Mouse (Mus musculus) heart, embryonic 14.5 days (tissue): Measurements from ENCODE around the gene Ttc28. TPM values are rescaled to one million over a fixed set of nuclear protein-coding genes. Genes with fewer than 3 reads are reported as not detected.

Experiments
- ATAC-seq: fragments of 200-750 bp; cut with Nextera tagmentation; 2 replicates; pipeline ENCODE4 v1.8.0; 2017; ENCODE audit warnings: low read depth, moderate TSS enrichment; ENCODE audit not compliant: insufficient number of reproducible peaks, insufficient read depth, low FRiP score
- H3K27ac ChIP-seq, 2 experiments: fragments of 200-500 bp in 1 of 2; fragments of 300-500 bp in 1 of 2; sonication (generic) in 1 of 2; replicated peaks in 1 of 2; 2 replicates each; pipeline ENCODE4 v1.5.1; 2012 to 2014; ENCODE audit warnings: low read depth in 2 of 2, low read length in 2 of 2, control low read depth in 1 of 2, mild to moderate bottlenecking in 1 of 2, mixed read lengths in 1 of 2; ENCODE audit not compliant: control insufficient read depth in 1 of 2, insufficient read depth in 1 of 2
- H3K27me3 ChIP-seq: fragments of 300-500 bp; sonication (generic); 2 replicates; pipeline ENCODE4 v1.6.1; 2014; ENCODE audit warnings: mild to moderate bottlenecking, low read length, control low read depth; ENCODE audit not compliant: control insufficient read depth, insufficient read depth
- H3K36me3 ChIP-seq: fragments of 300-500 bp; sonication (generic); 2 replicates; pipeline ENCODE4 v1.6.1; 2014; ENCODE audit warnings: mild to moderate bottlenecking, control low read depth, low read length, mixed read lengths; ENCODE audit not compliant: control insufficient read depth, insufficient read depth
- H3K4me1 ChIP-seq, 2 experiments: fragments of 200-500 bp in 1 of 2; fragments of 300-500 bp in 1 of 2; sonication (generic) in 1 of 2; 2 replicates each; pipeline ENCODE4 v1.6.1; 2012 to 2014; ENCODE audit warnings: low read length in 2 of 2, control low read depth in 1 of 2, mixed read lengths in 1 of 2; ENCODE audit not compliant: control insufficient read depth in 2 of 2, insufficient read depth in 2 of 2
- H3K4me2 ChIP-seq: fragments of 300-500 bp; sonication (generic); 2 replicates; pipeline ENCODE4 v1.6.1; 2014; ENCODE audit warnings: mild to moderate bottlenecking, low read length
- H3K4me3 ChIP-seq, 2 experiments: fragments of 200-500 bp in 1 of 2; fragments of 300-500 bp in 1 of 2; sonication (generic) in 1 of 2; 2 replicates each; pipeline ENCODE4 v1.5.1; 2012 to 2014; ENCODE audit warnings: low read length in 2 of 2, mild to moderate bottlenecking in 2 of 2, control low read depth in 1 of 2, low read depth in 1 of 2, moderate library complexity in 1 of 2; ENCODE audit not compliant: control insufficient read depth in 1 of 2, insufficient read depth in 1 of 2
- H3K9ac ChIP-seq: fragments of 300-500 bp; sonication (generic); 2 replicates; pipeline ENCODE4 v1.6.1; 2014; ENCODE audit warnings: mild to moderate bottlenecking, low read length
- H3K9me3 ChIP-seq: fragments of 300-500 bp; sonication (generic); 2 replicates; pipeline ENCODE4 v1.6.1; 2016; ENCODE audit warnings: low read length, control low read depth; ENCODE audit not compliant: control insufficient read depth
- WGBS: fragments of 180-500 bp; shearing (Covaris S2); extraction: QIAGEN DNeasy Blood & Tissue Kit; methylation state at CpG from one replicate; pipeline ENCODE4 v1.1.7; 2014; 5-methylcytosine and 5-hydroxymethylcytosine counted together
- polyA plus RNA-seq: library from polyadenylated mRNA; unstranded; fragments of >200 nt; fragmentation: Nextera tagmentation; extraction: Ambion mirVana; gene quantifications from 2 replicates; pipeline ENCODE4 v1.2.1, GENCODE M21; 2014

Ttc28 gene
- polyA plus RNA-seq, 1 experiment from 2014 or later = 9.0 TPM

GRCm38 (mm10) chr5:111200915-111201610 lies 321.5 kb downstream of the Ttc28 start:
- WGBS = 62% methylated on average over 16 of the region's 16 CpGs
- no peak overlapping the region for H3K27ac ChIP-seq
- no peak overlapping the region for H3K4me3 ChIP-seq
- H3K4me1 ChIP-seq = no peaks in the 10 kb centered on the region; a peak in 1 of 4 replicates
- no peak for ATAC-seq
- no peak overlapping the region for H3K9ac ChIP-seq
- no peaks in the 10 kb centered on the region for H3K36me3 ChIP-seq
- H3K4me2 ChIP-seq = no peak overlapping the region
- H3K9me3 ChIP-seq = no peaks in the 10 kb centered on the region
- H3K27me3 ChIP-seq = no peaks in the 10 kb centered on the region

- Histone ChIP-seq H3K4me2 (no peak overlapping the region), H3K27ac (no peak overlapping the region), H3K4me3 (no peak overlapping the region), H3K36me3 (no peaks in the 10 kb centered on the region), H3K4me1 (peaks cover 7 to 8% of the 10 kb centered on the region in 2 experiments; a peak in 3 of 4 replicates), H3K9ac (no peak overlapping the region), H3K27me3 (no peaks in the 10 kb centered on the region), H3K9me3 (no peaks in the 10 kb centered on the region)
- no peak for ATAC-seq
- WGBS = 76% methylated on average over 5 of the region's 5 CpGs
These were observed 324.6 kb downstream of the Ttc28 start for GRCm38 (mm10) chr5:111204221-111204620.

GRCm38 (mm10) chr5:111204976-111205586 lies 325.5 kb downstream of the Ttc28 start:
- H3K27me3 ChIP-seq = no peaks in the 10 kb centered on the region
- no peak overlapping the region for H3K4me3 ChIP-seq
- no peak overlapping the region for H3K4me2 ChIP-seq
- H3K27ac ChIP-seq = no peak overlapping the region
- no peak for ATAC-seq
- WGBS = 64% methylated on average over 4 of the region's 4 CpGs
- no peaks in the 10 kb centered on the region for H3K9me3 ChIP-seq
- no peak overlapping the region for H3K9ac ChIP-seq
- no peaks in the 10 kb centered on the region for H3K36me3 ChIP-seq
- peaks cover 7 to 8% of the 10 kb centered on the region in 2 experiments; a peak in 3 of 4 replicates for H3K4me1 ChIP-seq

- H3K9ac ChIP-seq = no peak overlapping the region
- ATAC-seq = no peak
- no peaks in the 10 kb centered on the region for H3K36me3 ChIP-seq
- H3K4me1 ChIP-seq = peaks cover 7 to 8% of the 10 kb centered on the region in 2 experiments; a peak in 3 of 4 replicates
- H3K9me3 ChIP-seq = no peaks in the 10 kb centered on the region
- peak overlapping the region; percentile 6 to 25; a peak in 1 of 4 replicates for H3K27ac ChIP-seq
- H3K27me3 ChIP-seq = no peaks in the 10 kb centered on the region
- WGBS = 40% methylated on average over 4 of the region's 4 CpGs
- no peak overlapping the region for H3K4me3 ChIP-seq
- H3K4me2 ChIP-seq = no peak overlapping the region
These were observed 326.2 kb downstream of the Ttc28 start for GRCm38 (mm10) chr5:111205817-111206216.

GRCm38 (mm10) chr5:111207924-111208659 lies 328.5 kb downstream of the Ttc28 start:
- peak overlapping the region; percentile 46 for H3K4me2 ChIP-seq
- H3K36me3 ChIP-seq = no peaks in the 10 kb centered on the region
- no peak overlapping the region for H3K9ac ChIP-seq
- H3K9me3 ChIP-seq = no peaks in the 10 kb centered on the region
- H3K27me3 ChIP-seq = no peaks in the 10 kb centered on the region
- WGBS = 36% methylated on average over 8 of the region's 8 CpGs
- no peak overlapping the region for H3K27ac ChIP-seq
- peaks cover 7 to 8% of the 10 kb centered on the region in 2 experiments; a peak in 3 of 4 replicates for H3K4me1 ChIP-seq
- peak; percentile 32; the same call in 1 of the 2 replicates for ATAC-seq
- H3K4me3 ChIP-seq = no peak overlapping the region

- peak overlapping the region; percentile 46; the same call in 1 of the 2 replicates for H3K4me2 ChIP-seq
- no peaks in the 10 kb centered on the region for H3K27me3 ChIP-seq
- ATAC-seq = peak; percentile 24; the same call in 1 of the 2 replicates
- H3K4me3 ChIP-seq = no peak overlapping the region
- H3K36me3 ChIP-seq = no peaks in the 10 kb centered on the region
- WGBS = 36% methylated on average over 5 of the region's 5 CpGs
- no peak overlapping the region for H3K9ac ChIP-seq
- no peak overlapping the region for H3K27ac ChIP-seq
- no peaks in the 10 kb centered on the region for H3K9me3 ChIP-seq
- H3K4me1 ChIP-seq = peaks cover 7 to 9% of the 10 kb centered on the region in 2 experiments
These were observed 329.0 kb downstream of the Ttc28 start for GRCm38 (mm10) chr5:111208660-111208969.

GRCm38 (mm10) chr5:111213935-111214450 lies 334.4 kb downstream of the Ttc28 start:
- H3K4me1 ChIP-seq = peaks cover 18 to 21% of the 10 kb centered on the region in 2 experiments
- no peaks in the 10 kb centered on the region for H3K9me3 ChIP-seq
- H3K27ac ChIP-seq = peak overlapping the region in 1 of 2 experiments; percentile 39; a peak in 1 of 4 replicates
- ATAC-seq = no peak
- H3K36me3 ChIP-seq = no peaks in the 10 kb centered on the region
- WGBS = 44% methylated on average over 8 of the region's 8 CpGs
- no peak overlapping the region for H3K4me3 ChIP-seq
- no peaks in the 10 kb centered on the region; the same call in 1 of the 2 replicates for H3K27me3 ChIP-seq
- H3K4me2 ChIP-seq = no peak overlapping the region
- H3K9ac ChIP-seq = no peak overlapping the region
